Mouse (Mus musculus) adrenal gland, adult (tissue): ENCODE data around the gene Hacd2.

Source experiments
- DNase-seq, 2 experiments: peaks; one replicate each; pipeline ENCODE4 v3.0.0; 2022 to 2023; ENCODE audit warnings: low spot score in 1 of 2; ENCODE audit not compliant: inconsistent age in 2 of 2

The Hacd2 gene

GRCm38 (mm10) chr16:35022242-35023137 is at the start of gene Hacd2:
Gene Hacd2, plus strand, starts transcription at chr16:35022428.
- peak; percentile 97 to 99 for DNase-seq

DNA sequence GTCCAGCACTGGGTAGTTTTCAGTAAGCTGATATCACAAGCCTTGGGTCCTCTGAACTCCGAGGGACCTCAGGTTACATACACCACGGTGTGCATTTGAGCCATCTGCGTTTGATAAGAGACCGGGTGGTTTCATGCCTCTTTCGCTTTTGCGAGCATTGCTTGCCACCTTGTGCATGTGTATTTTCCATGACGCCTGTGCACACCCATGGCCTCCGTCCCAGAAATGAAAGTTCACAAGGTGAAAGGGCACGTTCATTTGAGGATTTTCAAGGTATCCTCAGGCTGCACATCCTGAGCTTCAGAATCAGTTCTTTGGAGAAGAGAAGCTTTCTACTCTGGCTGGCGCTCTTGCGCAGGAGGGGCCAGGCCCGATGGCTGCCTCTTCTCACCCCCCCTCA is 49.8 kb upstream of the Hacd2 start:
- DNase-seq = peak; percentile 50 to 82

DNA sequence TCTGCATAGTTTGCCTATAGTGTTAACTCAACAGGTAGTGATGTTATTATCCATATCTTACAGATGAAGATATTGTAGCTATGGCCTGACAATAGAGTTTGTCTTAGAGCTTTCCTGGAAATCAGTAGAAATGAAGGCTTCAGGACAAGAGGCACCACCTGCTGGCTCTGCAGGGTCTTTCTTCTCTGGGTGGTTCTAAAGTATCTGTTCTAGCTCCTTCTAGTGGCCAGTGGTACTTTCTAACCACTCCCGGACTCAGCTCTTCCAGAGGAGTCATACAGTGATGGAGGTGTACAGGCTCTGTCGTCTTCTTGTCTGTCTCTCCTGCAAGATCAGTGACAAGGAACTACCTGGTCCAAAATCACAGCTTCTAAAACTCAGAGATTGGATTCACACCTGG is 46.7 kb upstream of the Hacd2 start:
- DNase-seq = no peak

GRCm38 (mm10) chr16:34976630-34977029 is 45.6 kb upstream of the Hacd2 start:
- DNase-seq = peak in 1 of 2 experiments; percentile 58

DNA sequence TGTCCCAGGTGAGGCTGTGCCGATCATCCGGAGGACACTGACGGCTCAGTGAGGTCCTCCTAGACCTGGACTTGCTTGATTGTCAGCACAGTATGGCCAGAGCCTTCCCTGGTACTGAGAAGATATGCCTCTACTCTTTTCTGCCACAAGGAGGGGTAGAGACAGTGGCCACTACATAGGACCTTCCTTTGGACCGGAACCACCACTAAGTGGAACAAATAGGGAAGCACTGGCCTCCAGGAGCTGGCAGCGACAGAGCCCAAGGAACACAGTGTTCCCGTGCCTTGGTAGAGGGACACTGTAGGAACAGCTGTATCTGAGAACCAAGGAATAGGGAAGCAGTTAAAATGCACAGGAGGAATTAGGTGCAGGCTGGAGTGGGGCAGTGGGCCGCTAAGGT is 44.2 kb upstream of the Hacd2 start:
- DNase-seq = no peak

- no peak for DNase-seq
Measured at GRCm38 (mm10) chr16:34981009-34981408, 41.2 kb upstream of the Hacd2 start.

GRCm38 (mm10) chr16:34984203-34985030 is 37.8 kb upstream of the Hacd2 start:
- peak in 1 of 2 experiments; percentile 69 for DNase-seq

DNA sequence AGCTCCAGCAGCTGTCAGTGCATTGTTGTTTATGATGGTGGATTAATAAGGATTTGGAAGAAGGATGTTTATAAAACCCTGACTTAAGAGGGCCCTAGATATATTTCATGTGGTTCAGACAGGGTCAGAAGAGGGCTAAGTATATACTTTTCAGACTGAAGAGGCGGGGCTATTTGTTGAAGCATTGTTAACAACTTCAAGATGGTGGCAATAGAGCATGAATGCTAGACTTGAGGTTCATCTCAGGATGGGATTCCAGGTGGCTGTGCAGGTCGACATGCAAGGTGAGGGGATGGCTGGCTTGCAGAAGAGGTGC is 37.2 kb upstream of the Hacd2 start:
- DNase-seq = no peak

DNA sequence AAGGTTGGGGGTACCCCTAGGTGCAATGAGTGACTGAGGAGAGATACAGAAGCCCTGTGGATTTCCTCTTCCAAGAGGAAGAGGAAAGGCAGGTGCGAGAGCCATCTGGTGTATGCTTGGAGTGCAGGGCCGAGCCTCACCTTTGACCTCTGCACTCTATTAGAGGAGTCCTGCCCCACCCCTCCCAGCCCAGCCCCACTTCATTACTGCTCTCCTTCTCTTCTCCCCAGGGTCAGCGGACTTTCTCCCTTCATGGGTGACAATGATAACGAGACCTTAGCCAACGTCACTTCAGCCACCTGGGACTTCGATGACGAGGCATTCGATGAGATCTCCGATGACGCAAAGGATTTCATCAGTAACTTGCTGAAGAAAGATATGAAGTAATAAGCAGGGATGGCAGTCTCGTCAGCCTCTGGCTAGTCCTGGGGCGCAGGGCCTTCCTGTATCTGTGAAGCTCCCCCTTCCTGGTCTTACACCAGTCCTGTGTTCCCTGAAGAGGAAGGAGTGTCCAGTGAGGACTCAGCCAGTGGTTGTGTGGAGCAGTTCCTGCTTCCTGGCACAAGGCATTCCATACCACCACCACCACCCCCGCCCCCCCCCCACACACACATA is 35.9 kb upstream of the Hacd2 start:
- DNase-seq = no peak

GRCm38 (mm10) chr16:34991365-34991764 is 30.9 kb upstream of the Hacd2 start:
- no peak for DNase-seq

GRCm38 (mm10) chr16:34992854-34993253 is 29.4 kb upstream of the Hacd2 start:
- peak in 1 of 2 experiments; percentile 60 for DNase-seq

GRCm38 (mm10) chr16:34993694-34994330 is 28.4 kb upstream of the Hacd2 start:
- no peak for DNase-seq

DNA sequence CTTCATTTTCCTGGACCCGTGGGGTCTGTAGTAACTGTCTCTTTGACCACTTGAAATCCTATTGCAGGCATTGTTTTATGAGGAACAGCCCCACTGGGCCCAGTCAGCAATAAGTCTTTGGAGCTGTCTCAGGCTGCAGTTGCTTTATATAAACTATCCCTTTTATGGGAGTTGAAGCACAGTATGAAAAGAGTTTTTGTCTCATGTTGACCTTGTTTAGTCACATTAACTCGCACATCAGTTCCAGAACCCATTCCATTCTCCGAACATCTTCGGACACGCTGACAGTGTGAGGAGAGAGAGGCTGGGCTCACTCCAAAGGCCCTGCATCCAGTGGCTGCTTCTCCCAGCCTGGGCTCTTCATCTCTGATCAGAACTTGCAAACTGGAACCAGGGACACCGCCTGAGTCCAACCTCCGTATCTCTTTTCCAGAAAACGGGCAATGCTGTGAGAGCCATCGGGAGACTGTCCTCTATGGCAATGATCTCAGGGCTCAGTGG is 27.5 kb upstream of the Hacd2 start:
- DNase-seq = no peak

DNA sequence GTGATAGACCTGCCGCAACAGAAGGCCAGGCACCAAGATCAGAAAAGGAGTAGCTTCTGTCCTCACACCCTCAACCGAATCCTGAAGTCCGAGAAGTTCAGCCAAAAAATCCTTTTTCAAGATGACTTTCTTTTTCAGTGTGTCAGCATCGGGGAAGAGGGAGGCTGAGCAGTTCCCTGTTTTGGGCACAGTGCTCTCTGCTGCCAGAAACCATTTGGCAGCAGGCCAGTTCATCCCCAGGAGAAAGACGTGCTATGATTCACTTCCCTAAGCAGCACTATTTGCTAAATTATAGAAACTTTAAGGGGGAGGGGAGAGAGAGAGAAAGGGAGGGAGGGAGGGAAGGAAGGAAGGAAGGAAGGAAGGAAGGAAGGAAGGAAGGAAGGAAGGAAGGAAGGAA is 26.1 kb upstream of the Hacd2 start:
- peak; percentile 89 to 92 for DNase-seq

GRCm38 (mm10) chr16:34997052-34997451 is 25.2 kb upstream of the Hacd2 start:
- peak; percentile 62 to 82 for DNase-seq

DNA sequence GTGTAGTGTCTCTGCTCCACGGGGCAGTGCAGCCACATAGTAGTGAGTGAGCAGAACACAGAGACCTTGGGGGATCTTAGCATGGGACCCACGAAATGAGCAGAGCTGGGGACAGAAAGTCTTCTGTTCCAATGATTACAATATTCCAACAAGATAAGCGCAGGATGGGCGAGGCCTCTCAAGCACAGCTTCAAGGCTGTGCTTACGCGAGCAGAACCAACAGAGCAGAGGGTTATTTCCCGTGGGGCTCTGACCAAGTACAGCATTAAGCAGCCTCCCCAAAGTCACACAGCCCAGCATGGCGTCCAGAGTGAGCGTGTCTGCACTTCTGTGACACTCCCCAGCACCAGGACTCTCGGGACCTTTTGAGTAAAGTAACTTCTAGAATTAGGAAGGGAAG is 24.7 kb upstream of the Hacd2 start:
- DNase-seq = peak; percentile 60 to 72

GRCm38 (mm10) chr16:34999016-34999415 is 23.2 kb upstream of the Hacd2 start:
- DNase-seq = no peak

- no peak for DNase-seq
Measured at GRCm38 (mm10) chr16:34999986-35000385, 22.2 kb upstream of the Hacd2 start.

DNA sequence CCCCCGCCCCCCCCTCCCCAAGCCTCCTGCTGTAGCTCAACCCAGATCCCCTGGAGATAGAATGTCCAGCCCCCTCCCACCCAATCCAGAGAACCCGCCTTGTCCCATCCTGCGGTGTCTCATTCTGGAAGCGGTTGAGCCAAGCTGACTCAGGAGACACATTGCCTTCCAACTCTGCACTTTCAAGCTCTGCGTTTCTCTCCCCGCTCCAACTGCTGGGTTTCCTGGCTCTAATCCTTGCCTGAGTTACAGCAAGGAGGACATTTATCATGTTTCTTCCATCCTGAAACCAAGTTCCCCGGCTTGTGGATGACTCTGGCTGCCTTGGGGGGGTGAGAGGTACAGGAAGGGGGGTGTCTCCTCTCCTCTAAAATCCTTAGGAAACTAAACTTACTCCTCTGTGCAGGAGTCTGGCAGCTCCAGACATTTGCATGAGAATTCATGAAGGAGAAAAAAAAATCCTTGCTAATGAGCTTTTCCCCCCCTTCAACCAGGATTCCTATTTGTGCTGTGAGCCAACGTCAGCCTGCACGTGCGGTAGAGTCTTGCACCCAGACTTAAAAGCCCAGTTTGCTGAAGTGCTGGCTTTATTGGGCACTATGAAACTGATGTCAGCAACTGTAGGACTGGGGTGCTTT is 21.2 kb upstream of the Hacd2 start:
- peak; percentile 54 to 71 for DNase-seq

DNA sequence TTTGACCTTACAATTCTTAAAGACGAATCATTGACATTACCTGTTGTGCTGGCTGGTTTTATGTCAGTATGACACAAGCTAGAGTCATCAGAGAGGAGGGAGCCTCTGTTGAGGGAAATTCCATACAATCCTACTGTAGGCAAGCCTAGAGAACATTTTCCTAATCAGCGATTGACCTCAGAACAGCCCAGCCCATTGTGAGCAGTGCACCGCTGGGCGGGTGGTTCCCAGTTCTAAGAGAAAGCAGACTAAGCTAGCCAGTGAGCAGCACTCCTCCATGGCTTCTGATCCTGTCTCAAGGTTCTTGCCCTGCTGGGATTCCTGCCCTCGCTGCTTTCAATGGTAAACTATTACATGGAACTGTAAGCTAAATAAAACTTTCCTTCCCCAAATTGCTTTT is 17.9 kb upstream of the Hacd2 start:
- DNase-seq = no peak

- no peak for DNase-seq
Measured at GRCm38 (mm10) chr16:35004756-35005155, 17.5 kb upstream of the Hacd2 start.
